Mouse (Mus musculus) urinary bladder, postnatal 4 days (tissue): ENCODE data around the gene Ibtk.
"Not testable (repeated sequence)": the region's sequence is repeated elsewhere in the genome, so short reads cannot be mapped to it uniquely, and the experiment has no call there.

Experiments used
- DNase-seq, 2 experiments: peaks; one replicate each; pipeline ENCODE4 v3.0.0; 2021 to 2022; ENCODE audit warnings: low spot score in 2 of 2

The Ibtk gene

DNA sequence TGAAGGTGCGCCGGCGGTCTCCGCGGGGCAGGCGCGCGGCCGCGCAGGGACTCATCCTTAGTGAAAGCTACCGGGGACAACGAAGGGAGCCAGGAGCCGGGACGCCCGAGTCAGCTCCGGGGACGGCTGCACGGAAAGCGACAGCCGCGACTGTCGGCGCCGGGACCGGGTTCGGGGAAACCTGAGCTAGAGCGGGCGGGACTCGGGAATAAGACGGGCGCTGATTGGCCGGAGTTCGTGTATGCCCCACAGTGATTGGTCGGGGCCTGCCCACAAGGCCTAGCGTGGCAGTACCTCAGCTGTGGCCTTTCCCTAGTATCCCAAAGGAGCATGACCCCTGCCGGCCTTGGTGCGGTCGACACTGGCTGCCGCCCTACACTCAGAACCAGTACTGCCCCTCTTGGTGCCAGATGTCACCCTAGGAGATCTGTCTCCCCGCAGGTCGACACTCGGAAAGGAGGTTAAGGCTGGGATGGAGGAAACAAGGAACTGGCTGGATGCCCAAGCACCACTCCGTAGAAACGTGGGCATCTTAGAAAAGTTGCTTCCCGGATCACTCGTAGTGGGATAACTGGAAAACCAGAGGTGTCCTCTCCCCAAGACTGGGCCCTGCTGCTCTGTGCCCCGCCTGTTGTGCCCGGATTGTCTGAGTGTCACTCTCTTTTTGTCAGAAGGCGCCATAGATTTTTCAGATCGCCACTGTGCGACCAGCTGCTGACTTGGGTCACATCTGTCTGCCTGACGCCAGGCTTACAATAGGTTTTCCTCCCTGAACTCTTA lies at the start of gene Ibtk:
Gene Ibtk, minus strand, starts transcription at position 193 of the 780 bp plus-strand sequence.
- peak; percentile 95 to 97 for DNase-seq

DNA sequence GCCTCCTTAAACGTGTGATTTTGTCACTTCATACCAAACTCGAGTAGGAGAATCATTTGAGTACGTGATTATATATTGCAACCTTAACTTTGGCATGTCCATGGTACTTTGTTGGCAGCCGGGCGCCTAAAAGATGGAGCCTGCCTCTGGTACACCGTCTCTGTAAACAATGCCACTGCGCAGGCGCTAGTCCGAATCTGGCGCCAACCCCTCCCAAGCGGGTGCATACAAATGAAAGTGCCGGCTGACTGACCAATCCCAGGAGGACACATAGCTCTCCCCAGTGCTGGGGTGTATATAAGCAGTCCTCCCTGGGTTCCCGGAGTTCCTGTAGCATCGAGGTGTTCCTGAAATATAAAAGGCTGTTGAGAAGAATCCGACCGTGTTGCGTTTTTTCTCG lies 42.4 kb upstream of the Ibtk start:
- not testable (repeated sequence) for DNase-seq

DNA sequence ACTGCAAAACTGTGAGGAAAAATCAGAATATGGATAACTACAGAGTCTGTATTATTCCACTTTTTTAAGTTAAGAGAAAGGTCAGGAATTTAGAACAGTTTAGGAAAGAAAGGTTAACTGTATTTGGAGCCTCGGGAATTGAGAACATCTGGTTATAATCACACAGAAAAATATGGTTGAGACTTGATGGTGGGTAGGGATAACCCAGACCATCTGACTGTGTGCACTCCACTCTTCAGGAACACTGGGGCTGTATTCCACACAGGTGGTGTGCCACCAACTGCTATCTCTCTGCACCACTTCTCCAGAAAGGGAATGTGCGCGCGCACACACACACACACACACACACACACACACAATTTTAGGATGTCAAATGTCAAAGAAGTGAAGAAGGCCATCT lies 31.1 kb upstream of the Ibtk start:
- DNase-seq: no peak

DNA sequence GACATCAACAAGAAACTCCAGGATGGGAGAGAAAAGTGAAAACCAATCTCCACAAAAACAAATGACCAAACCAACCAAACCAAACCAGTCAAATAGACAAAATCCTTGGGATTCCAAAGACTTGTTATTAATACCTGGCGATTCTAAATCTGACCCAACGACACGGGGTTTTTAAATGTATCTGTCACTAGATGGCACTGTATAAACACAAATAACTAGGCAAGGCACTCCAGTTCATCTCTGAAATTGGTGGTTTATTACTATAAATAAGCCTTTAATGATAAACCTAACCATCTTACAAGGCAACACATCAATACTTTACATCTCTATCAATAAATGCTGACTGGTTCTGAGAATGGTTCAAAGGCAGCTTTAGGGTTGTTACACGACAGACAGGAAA lies 30.3 kb upstream of the Ibtk start:
- DNase-seq: no peak

DNA sequence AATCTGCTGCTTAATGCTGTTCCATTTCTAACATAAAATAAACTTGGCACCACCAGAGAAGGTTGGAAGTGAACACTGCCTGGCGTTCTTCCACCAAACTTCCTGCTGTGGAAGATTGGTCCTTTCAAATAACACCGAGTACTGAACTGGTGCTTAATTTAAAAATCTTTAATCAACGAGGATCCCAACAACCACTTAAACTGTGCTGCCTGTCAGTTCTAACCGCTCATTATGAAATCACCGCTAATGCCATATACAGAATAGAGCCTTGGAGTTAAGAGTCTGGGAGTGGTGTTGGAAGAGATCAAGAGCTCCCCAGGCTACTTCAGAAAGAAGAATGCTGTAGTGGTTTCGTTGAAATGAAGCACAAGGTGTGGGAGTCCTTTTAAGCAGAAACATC lies 28.4 kb upstream of the Ibtk start:
- DNase-seq: no peak

DNA sequence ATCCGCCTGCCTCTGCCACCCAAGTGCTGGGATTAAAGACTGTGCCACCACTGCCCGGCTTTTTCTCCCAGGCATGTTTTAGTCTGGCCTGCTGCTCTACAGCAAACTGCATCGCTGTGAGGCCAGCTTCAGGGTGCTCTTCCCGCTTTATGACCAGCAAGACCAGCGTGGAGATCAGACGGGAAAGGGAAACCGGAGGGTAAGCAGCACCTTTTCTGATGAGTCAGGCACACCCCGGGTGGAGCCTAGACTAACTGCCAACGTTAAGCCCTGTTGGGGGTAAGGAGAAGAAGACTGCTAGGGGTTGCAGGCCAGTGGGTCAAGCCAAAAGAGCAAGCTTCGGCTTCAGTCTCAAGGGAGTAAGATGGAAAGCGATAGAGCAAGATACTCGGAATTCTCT lies 23.1 kb upstream of the Ibtk start:
- DNase-seq: no peak

DNA sequence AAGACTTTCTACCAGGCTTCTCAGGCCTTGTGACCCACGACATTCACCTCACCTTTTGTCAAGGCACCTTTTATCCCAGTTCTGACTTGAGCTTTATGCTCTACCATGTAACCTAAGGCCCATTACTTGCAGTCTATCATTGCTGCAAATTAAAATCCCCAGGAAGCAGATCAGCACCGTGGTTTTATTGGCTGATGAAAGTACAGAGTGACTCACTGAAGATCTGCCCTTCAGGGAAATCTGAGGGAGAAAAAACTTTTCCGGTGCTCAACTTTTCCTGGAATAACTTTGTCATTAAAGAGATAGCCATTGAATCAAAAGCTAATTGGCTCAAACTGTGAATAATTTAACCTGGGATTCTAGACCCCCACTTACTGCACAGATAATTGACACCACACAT lies 22.3 kb upstream of the Ibtk start:
- DNase-seq: no peak

DNA sequence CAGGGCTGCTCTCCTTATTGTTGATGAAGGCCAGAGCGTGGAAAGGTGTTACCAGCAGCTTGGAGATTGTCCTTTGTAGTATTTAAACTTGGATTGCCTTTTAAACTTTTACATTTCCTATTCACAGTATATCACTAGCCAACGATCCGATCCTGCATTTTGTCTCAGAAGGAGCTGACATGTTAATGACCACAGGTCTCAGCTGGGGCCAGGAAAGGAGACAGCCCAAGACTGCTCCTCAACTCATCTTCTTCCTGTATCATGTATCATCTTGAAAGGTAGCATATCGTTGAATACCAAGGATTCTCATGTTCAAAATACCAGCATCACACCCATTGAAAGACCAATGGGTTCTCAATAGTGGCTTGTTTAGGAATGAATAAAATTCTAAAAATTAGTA lies 21.2 kb upstream of the Ibtk start:
- DNase-seq: no peak

DNA sequence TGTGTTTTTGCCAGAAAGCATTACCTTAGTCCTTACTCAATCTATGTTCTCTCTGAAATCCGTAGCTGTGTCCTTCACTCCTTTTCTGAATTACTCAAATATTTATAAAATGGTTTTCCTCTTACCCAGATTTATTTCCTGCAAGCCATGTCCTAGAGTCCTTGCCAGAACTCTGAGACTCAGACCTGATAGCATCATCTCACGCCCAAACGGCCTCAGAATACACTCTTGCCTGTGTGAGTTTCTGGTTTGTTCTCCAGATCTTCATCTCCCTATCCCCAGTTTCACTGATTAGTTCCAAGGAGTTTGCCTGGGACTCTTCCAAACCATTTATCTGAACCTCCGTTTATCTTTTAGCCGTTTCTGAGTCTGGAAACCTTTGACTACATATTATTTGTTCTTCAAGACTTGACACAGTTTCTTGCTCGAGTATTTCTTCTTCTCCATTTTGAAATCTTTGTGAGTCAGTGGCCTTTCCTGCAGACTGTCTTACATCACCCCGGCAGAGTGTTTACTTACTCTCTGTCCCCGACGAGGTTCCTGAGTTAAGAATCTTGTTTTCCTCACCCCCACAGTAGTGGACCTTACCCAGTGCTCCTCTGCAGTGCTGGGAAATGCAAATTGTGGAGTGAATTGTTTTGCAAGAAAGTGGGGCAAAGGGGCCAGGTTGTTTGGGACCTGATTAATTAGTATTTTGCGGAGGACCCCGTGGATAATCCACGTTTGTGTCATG lies 20.1 kb upstream of the Ibtk start:
- no peak for DNase-seq

DNA sequence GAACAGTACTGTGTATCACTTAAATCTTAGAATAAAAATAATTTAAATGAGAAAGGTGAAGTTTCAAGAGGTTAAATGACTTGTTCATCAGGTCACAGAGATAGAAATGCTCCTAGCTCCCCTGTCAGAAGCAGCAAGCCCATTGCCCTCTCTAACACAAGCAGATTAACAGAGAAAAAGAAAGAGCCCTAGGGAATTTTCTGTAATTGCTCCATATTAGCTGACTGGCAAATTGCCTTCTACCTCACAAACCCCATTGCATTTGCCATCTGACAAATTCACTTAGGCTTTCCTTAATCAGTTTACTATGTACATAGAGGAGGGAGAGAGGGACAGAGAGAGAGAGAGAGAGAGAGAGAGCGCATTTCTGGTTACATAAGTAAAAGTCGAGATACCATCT lies 18.1 kb upstream of the Ibtk start:
- DNase-seq: no peak

DNA sequence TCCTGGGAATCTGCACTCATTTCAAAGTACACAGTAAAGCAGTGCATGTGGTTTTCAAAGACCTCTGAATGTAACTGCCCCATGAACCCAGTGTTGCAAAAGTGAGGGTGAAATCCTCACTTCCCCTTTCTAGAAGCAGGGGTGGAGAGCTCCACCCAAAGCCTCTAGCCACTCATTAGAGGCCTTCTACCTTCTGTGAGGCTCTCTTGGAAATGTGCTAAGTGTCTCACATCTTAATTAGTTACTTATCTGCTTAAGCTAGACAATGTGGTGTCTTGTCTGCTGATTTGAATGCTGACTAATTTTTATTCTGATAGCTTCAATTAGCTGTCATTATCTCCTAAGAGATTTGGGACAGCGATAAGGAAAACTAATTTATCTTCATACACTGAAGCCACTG lies 13.3 kb upstream of the Ibtk start:
- no peak for DNase-seq

DNA sequence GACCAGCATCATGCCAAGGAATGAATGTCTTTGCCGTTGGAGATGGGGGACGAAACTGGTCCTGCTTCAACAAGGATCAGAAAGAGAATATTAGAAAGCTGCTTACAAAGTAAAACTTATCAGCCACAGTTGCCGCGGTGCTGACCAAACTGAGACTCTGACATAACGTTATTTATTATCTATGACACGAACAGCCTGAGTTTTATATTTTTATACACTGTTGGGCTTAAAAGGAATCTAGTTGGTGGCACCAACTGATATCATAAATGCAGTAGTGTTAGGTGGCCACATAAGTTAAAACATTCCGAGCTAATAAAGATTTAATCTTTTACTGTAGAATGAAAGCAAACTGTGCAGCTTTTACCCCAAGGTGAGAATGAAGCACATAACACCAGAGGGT lies 1.7 kb upstream of the Ibtk start:
- DNase-seq: no peak

DNA sequence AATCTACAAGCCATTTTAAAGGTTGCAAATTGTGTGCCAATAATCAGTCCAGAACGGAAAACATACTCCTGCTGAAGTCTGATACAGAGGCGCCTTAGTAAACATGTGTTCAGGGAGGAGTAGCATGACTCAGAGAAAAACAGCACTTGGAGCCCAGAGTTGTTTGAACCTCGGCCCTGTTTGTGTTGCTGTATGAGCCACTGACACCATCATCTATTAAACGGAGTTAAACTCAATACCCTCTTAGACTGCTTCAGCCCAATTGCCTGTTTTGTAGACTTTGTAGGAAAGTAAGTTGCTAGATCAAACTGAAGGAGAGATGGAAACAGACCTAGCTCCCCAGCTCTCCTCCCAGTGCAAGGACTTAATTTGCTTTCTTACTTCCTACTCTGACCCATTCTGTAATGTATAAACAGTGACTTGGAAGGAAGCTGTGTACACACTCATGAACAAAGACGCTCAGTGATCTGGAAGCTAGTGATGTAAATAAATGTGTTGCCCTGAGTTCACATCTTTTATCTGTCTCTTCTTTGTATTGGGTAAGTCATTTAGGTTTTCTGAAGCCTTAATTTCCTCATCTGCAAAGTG lies 882 bp upstream of the Ibtk start:
- DNase-seq: no peak

DNA sequence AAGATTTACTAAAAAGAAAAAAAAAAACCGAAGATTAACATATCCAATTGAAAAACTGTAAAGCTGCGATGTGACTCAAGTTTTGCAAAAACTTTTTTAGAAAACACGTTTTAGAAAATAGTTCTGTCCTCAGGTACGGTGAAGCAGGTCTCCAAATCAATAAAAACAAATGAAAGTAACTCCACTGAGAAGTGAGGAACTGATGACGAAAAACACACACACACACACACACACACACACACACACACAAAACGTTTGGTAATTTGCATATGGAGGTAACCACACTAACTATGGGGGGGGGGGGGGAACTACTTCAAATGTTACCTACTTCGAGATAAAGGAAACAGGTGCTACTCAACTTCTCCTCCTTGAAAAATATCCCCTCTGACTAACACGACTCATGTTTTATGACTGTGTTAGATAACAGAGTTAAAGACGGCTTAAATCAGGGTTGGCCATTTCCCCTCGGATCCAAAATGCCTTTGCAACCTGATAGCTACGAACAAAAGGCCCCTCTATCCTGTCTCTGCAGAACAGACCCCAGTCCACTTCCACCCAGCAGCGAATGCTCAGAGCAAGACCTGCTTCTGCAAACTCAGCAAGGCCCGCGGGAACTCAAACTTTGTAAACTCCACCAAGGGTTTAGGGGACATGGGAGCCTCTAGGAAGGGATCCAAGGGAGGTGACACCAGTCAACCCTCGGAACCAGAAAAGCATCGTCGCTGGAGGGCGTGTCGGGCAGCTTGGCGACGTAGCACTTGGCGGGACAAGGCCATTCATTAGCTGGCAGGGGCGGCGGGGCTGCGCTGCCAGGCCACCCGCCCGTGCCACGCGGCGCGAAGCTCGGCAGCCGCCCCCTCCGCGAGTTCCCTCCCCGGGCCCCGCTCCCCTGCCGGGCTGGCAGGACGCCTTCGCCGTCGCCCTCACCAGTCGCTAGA lies 661 bp downstream of the Ibtk start:
- peak; percentile 69 to 77 for DNase-seq

DNA sequence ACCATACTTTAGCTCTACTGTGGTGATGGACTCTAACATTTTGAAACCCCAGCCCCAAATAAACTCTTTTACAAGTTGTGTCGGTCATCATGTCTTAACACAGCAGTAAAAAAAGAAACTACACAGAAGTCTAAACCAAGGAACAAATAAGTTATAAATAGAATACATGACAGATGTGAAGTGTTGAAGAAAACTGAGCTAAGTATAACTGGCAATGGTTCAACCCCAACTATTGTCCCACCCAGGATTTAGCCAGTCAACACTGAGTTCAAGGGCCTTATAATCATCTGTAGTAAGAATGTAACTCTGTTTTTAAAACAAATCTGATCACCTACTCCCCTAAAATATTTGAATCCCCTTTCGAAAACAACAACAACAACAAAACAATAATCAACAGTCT lies 3.6 kb downstream of the Ibtk start:
- no peak for DNase-seq

DNA sequence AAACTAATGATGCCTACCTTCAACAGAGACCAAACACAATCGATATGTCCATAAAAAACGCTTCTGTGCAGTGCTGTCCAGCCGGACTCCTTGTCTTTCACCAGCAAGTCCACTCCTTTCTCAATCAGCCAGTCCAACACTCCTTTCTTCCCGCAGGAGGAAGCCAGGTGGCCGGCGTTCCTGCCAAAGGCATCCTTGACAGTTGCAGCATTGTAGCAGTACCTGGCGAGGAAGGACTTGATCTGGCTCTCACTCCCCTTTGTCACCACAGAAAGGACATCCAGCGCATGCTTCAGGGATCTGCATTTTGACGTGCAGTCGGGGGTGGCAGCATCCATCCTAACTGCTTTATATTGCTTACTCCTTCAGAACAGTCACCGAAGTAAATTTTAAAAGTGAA lies 5.8 kb downstream of the Ibtk start:
- DNase-seq: no peak

DNA sequence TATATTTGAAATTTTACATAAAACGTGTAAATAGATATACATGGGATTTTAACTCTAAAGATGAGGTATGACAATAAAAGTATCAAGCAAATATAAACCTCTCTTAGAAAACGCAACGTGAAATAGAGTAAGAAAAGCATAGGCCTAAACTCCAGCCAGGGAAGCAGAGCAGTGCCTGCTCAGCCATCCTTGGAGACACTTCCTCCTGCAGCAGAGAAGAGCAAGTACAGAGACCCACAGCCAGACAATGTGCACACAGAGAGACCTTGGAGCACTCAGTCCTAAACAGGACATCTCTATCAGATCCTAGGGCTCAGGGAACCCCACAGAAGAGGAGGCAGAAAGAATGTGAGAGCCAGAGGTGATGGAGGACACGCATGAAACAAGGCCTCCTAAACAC lies 7.0 kb downstream of the Ibtk start:
- DNase-seq: no peak

DNA sequence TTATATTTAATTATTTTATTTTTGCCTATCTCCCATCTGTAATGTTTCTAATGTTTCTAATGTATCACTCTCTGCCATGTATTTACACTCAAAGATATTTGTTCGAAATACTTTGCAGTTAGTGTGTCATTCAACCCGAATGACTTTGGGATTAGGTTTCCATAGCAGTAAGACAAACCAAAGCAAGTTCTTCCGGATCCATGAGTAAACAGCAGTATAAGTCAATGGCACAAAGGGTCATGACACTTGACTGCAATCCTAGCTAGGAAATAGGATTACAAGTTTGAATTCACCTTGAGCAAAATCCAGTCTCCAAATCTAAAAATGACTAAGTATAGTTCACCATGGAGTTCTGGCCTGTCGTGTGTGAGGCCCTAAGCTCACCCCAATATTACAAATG lies 9.9 kb downstream of the Ibtk start:
- DNase-seq: no peak

DNA sequence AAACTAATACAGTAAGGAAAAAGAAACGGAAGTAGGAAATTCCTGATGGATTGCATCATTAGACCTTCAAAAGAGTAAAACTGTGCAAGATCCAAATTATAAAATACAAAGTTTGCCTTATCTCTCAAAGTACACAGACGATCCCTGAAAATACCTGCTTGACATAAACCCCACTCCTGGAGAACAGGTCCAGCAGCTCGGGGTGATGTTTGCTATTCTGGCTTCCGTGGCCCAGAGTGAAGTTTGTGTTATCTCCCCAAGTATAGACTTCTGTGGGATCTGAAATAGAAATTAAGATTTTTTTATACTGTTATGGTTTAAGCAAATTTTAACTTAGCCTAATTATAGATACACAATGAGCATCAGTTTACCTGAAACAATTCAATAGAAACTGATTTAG lies 14.3 kb downstream of the Ibtk start:
- DNase-seq: no peak

DNA sequence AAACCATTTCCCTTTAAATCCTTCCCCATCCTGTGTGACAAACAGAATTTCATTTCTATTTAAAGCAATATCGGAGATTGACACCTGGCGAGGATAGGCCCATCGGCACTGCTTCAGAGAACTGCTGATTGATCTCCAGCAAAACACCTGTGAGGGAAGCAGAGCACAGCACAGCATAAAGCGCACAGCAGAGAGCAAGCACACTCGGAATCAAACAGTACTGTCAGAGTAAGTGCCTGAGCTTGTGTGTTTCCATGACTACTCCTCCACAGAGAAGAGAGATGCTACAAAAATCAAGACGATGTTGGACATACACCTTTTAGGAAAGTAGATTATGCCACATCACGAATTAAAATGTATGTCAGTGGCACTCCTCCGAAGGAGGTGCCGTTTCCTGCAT lies 25.1 kb downstream of the Ibtk start:
- DNase-seq: no peak

DNA sequence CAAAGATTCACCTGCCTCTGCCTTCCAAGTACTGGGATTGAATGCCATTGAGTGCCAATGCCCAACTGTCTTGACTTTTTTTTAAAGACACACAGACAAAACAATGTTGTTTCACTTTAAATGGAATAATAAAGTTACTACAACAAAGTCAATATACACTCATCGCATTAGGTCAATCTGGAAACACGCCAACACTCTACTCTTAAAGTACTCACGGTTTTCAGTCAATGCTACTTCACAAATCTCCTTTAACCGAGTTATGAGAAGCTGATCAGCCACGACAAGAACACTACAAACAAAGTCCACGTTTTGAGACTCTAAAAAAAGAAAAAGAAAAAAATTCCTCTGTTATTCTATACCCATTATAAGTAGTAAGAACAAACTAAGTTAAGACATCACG lies 31.8 kb downstream of the Ibtk start:
- DNase-seq: no peak

DNA sequence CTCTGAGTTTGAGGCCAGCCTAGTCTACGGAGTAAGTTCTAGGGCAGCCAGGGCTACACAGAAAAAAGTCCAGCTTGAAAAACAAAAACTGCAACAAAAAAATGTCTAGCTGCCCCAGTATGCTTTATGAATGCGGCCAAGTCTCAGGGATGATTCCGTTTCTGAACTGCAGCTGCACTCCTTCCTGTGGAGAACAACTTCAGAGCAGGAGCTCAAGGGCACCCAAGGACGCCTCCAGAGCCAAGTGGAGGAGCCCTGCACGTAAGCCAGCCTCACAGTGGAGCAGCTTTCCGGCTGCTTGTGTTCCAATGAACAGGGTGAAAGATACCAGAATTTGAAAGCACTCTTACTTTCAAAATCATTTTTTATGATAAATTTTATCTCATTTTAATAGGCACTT lies 41.8 kb downstream of the Ibtk start:
- DNase-seq: no peak
